Mouse (Mus musculus) heart, embryonic 14.5 days (tissue): Measurements from ENCODE around the gene Gm8926. TPM values are rescaled to one million over a fixed set of nuclear protein-coding genes. Genes with fewer than 3 reads are reported as not detected.
"Not testable (repeated sequence)": the region's sequence is repeated elsewhere in the genome, so short reads cannot be mapped to it uniquely, and the experiment has no call there.

Experiments used
- ATAC-seq: fragments of 200-750 bp; cut with Nextera tagmentation; 2 replicates; pipeline ENCODE4 v1.8.0; 2017; ENCODE audit warnings: low read depth, moderate TSS enrichment; ENCODE audit not compliant: insufficient number of reproducible peaks, insufficient read depth, low FRiP score
- H3K27ac ChIP-seq, 2 experiments: fragments of 200-500 bp in 1 of 2; fragments of 300-500 bp in 1 of 2; sonication (generic) in 1 of 2; replicated peaks in 1 of 2; 2 replicates each; pipeline ENCODE4 v1.5.1; 2012 to 2014; ENCODE audit warnings: low read depth in 2 of 2, low read length in 2 of 2, control low read depth in 1 of 2, mild to moderate bottlenecking in 1 of 2, mixed read lengths in 1 of 2; ENCODE audit not compliant: control insufficient read depth in 1 of 2, insufficient read depth in 1 of 2
- H3K27me3 ChIP-seq: fragments of 300-500 bp; sonication (generic); 2 replicates; pipeline ENCODE4 v1.6.1; 2014; ENCODE audit warnings: mild to moderate bottlenecking, low read length, control low read depth; ENCODE audit not compliant: control insufficient read depth, insufficient read depth
- H3K36me3 ChIP-seq: fragments of 300-500 bp; sonication (generic); 2 replicates; pipeline ENCODE4 v1.6.1; 2014; ENCODE audit warnings: mild to moderate bottlenecking, control low read depth, low read length, mixed read lengths; ENCODE audit not compliant: control insufficient read depth, insufficient read depth
- H3K4me1 ChIP-seq, 2 experiments: fragments of 200-500 bp in 1 of 2; fragments of 300-500 bp in 1 of 2; sonication (generic) in 1 of 2; 2 replicates each; pipeline ENCODE4 v1.6.1; 2012 to 2014; ENCODE audit warnings: low read length in 2 of 2, control low read depth in 1 of 2, mixed read lengths in 1 of 2; ENCODE audit not compliant: control insufficient read depth in 2 of 2, insufficient read depth in 2 of 2
- H3K4me2 ChIP-seq: fragments of 300-500 bp; sonication (generic); 2 replicates; pipeline ENCODE4 v1.6.1; 2014; ENCODE audit warnings: mild to moderate bottlenecking, low read length
- H3K4me3 ChIP-seq, 2 experiments: fragments of 200-500 bp in 1 of 2; fragments of 300-500 bp in 1 of 2; sonication (generic) in 1 of 2; 2 replicates each; pipeline ENCODE4 v1.5.1; 2012 to 2014; ENCODE audit warnings: low read length in 2 of 2, mild to moderate bottlenecking in 2 of 2, control low read depth in 1 of 2, low read depth in 1 of 2, moderate library complexity in 1 of 2; ENCODE audit not compliant: control insufficient read depth in 1 of 2, insufficient read depth in 1 of 2
- H3K9ac ChIP-seq: fragments of 300-500 bp; sonication (generic); 2 replicates; pipeline ENCODE4 v1.6.1; 2014; ENCODE audit warnings: mild to moderate bottlenecking, low read length
- H3K9me3 ChIP-seq: fragments of 300-500 bp; sonication (generic); 2 replicates; pipeline ENCODE4 v1.6.1; 2016; ENCODE audit warnings: low read length, control low read depth; ENCODE audit not compliant: control insufficient read depth
- WGBS: fragments of 180-500 bp; shearing (Covaris S2); extraction: QIAGEN DNeasy Blood & Tissue Kit; methylation state at CpG from one replicate; pipeline ENCODE4 v1.1.7; 2014; 5-methylcytosine and 5-hydroxymethylcytosine counted together
- polyA plus RNA-seq: library from polyadenylated mRNA; unstranded; fragments of >200 nt; fragmentation: Nextera tagmentation; extraction: Ambion mirVana; gene quantifications from 2 replicates; pipeline ENCODE4 v1.2.1, GENCODE M21; 2014

Gm8926 gene
- polyA plus RNA-seq, result not detected in 2 replicates

DNA sequence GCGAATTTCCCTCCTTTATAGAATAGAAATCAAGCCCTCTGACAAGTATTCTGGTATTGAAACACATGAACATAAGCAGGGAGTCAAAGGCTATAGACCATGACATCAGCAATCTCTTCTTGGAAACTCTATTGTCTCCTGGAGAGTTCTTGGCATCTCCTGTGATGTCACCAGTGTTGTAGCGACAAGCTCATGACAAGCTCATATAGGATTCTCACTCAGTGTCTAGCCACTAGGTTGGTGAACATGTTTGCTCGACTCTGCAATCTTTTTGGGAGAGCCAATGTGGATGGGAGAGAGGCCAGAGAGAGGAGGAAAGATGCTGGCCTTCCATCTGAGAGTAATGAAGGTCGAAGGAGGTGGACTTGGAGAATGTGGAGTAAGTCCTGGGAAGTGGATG is at the start of gene Gm8926:
Gene Gm8926 (plus strand): TSS at position 301 of the 400 bp plus-strand sequence.
- H3K4me1 ChIP-seq, H3K27ac ChIP-seq, H3K27me3 ChIP-seq, H3K36me3 ChIP-seq, H3K9ac ChIP-seq, ATAC-seq, H3K9me3 ChIP-seq, H3K4me2 ChIP-seq, H3K4me3 ChIP-seq: not testable (repeated sequence)
- 33% methylated on average over 1 of the region's 4 CpGs for WGBS

Other genes with a start within 250 kb of the Gm8926 start
- not detected in 2 replicates for gene Gm6460, start 175.6 kb upstream of the Gm8926 start, polyA plus RNA-seq
- gene Gm8922, start 88.6 kb upstream of the Gm8926 start, polyA plus RNA-seq, result not detected in 2 replicates
- gene Gm6465, start 75.0 kb downstream of the Gm8926 start, polyA plus RNA-seq, result not detected in 2 replicates
- not detected in 2 replicates for gene 4933402N22Rik, start 147.5 kb downstream of the Gm8926 start, polyA plus RNA-seq